Mouse (Mus musculus): ENCODE results near the gene Polr1d. TPM values are rescaled to one million over a fixed set of nuclear protein-coding genes. Genes with fewer than 3 reads are reported as not detected.

Gene Polr1d
- polyA plus RNA-seq, 1 experiment, result 136 TPM

- TF ChIP-seq POLR2A (IDR thresholded peaks at IDR 0.05; ENCODE audit: control insufficient read depth, low read depth, low read length) (no peak), CTCF (IDR thresholded peaks at IDR 0.05; ENCODE audit: control insufficient read depth, insufficient read depth, insufficient replicate concordance, low read depth, low read length) (no peak)
- Histone ChIP-seq H3K4me1 (ENCODE audit: control insufficient read depth, insufficient read depth, low read length) (no peaks in the 10 kb centered on the region), H3K36me3 (ENCODE audit: control insufficient read depth, insufficient read depth, low read length) (no peaks in the 10 kb centered on the region), H3K27ac (ENCODE audit: control insufficient read depth, insufficient read depth, low read depth, low read length) (no peak overlapping the region), H3K27me3 (ENCODE audit: control insufficient read depth, insufficient read depth, low read length) (no peaks in the 10 kb centered on the region), H3K4me3 (ENCODE audit: control insufficient read depth, low read depth, low read length) (no peak overlapping the region)
Observed at GRCm38 (mm10) chr5:147125542-147126185, 48.8 kb downstream of the Polr1d start.

GRCm38 (mm10) chr5:147127860-147128259 is 51.0 kb downstream of the Polr1d start:
- TF ChIP-seq POLR2A (IDR thresholded peaks at IDR 0.05; ENCODE audit: control insufficient read depth, low read depth, low read length), result no peak
- TF ChIP-seq CTCF (IDR thresholded peaks at IDR 0.05; ENCODE audit: control insufficient read depth, insufficient read depth, insufficient replicate concordance, low read depth, low read length), result no peak
- no peak overlapping the region for H3K27ac ChIP-seq (ENCODE audit: control insufficient read depth, insufficient read depth, low read depth, low read length)
- no peaks in the 10 kb centered on the region for H3K27me3 ChIP-seq (ENCODE audit: control insufficient read depth, insufficient read depth, low read length)

GRCm38 (mm10) chr5:147129484-147129883 is 52.6 kb downstream of the Polr1d start:
- TF ChIP-seq POLR2A (IDR thresholded peaks at IDR 0.05; ENCODE audit: control insufficient read depth, low read depth, low read length) (no peak), CTCF (IDR thresholded peaks at IDR 0.05; ENCODE audit: control insufficient read depth, insufficient read depth, insufficient replicate concordance, low read depth, low read length) (no peak)
- Histone ChIP-seq H3K27me3 (ENCODE audit: control insufficient read depth, insufficient read depth, low read length) (no peaks in the 10 kb centered on the region), H3K4me1 (ENCODE audit: control insufficient read depth, insufficient read depth, low read length) (peaks cover 4% of the 10 kb centered on the region)

More at GRCm38 (mm10) chr5:147127860-147128259, 51.0 kb downstream of the Polr1d start:
- Histone ChIP-seq H3K4me3 (ENCODE audit: control insufficient read depth, low read depth, low read length) (no peak overlapping the region), H3K36me3 (ENCODE audit: control insufficient read depth, insufficient read depth, low read length) (no peaks in the 10 kb centered on the region), H3K4me1 (ENCODE audit: control insufficient read depth, insufficient read depth, low read length) (no peaks in the 10 kb centered on the region)

GRCm38 (mm10) chr5:147131912-147132311 is 55.1 kb downstream of the Polr1d start:
- Histone ChIP-seq H3K27me3 (ENCODE audit: control insufficient read depth, insufficient read depth, low read length) (no peaks in the 10 kb centered on the region), H3K27ac (ENCODE audit: control insufficient read depth, insufficient read depth, low read depth, low read length) (no peak overlapping the region), H3K4me3 (ENCODE audit: control insufficient read depth, low read depth, low read length) (no peak overlapping the region), H3K36me3 (ENCODE audit: control insufficient read depth, insufficient read depth, low read length) (no peaks in the 10 kb centered on the region), H3K4me1 (ENCODE audit: control insufficient read depth, insufficient read depth, low read length) (peaks cover 4% of the 10 kb centered on the region)
- TF ChIP-seq POLR2A (IDR thresholded peaks at IDR 0.05; ENCODE audit: control insufficient read depth, low read depth, low read length) (no peak), CTCF (IDR thresholded peaks at IDR 0.05; ENCODE audit: control insufficient read depth, insufficient read depth, insufficient replicate concordance, low read depth, low read length) (no peak)

More at GRCm38 (mm10) chr5:147129484-147129883, 52.6 kb downstream of the Polr1d start:
- H3K36me3 ChIP-seq (ENCODE audit: control insufficient read depth, insufficient read depth, low read length), result no peaks in the 10 kb centered on the region
- H3K4me3 ChIP-seq (ENCODE audit: control insufficient read depth, low read depth, low read length), result no peak overlapping the region
- H3K27ac ChIP-seq (ENCODE audit: control insufficient read depth, insufficient read depth, low read depth, low read length), result no peak overlapping the region

- peak overlapping the region; percentile 25 for H3K4me3 ChIP-seq (ENCODE audit: control insufficient read depth, low read depth, low read length)
- H3K36me3 ChIP-seq (ENCODE audit: control insufficient read depth, insufficient read depth, low read length), result no peaks in the 10 kb centered on the region
- TF ChIP-seq CTCF (IDR thresholded peaks at IDR 0.05; ENCODE audit: control insufficient read depth, insufficient read depth, insufficient replicate concordance, low read depth, low read length) (no peak), POLR2A (IDR thresholded peaks at IDR 0.05; ENCODE audit: control insufficient read depth, low read depth, low read length) (no peak)
- H3K27me3 ChIP-seq (ENCODE audit: control insufficient read depth, insufficient read depth, low read length), result no peaks in the 10 kb centered on the region
- H3K4me1 ChIP-seq (ENCODE audit: control insufficient read depth, insufficient read depth, low read length), result peaks cover 4% of the 10 kb centered on the region
- no peak overlapping the region for H3K27ac ChIP-seq (ENCODE audit: control insufficient read depth, insufficient read depth, low read depth, low read length)
Observed at GRCm38 (mm10) chr5:147133662-147134061, 56.8 kb downstream of the Polr1d start.

- H3K27ac ChIP-seq (ENCODE audit: control insufficient read depth, insufficient read depth, low read depth, low read length), result no peak overlapping the region
- peaks cover 4% of the 10 kb centered on the region for H3K4me1 ChIP-seq (ENCODE audit: control insufficient read depth, insufficient read depth, low read length)
- H3K36me3 ChIP-seq (ENCODE audit: control insufficient read depth, insufficient read depth, low read length), result no peaks in the 10 kb centered on the region
- H3K4me3 ChIP-seq (ENCODE audit: control insufficient read depth, low read depth, low read length), result no peak overlapping the region
- TF ChIP-seq CTCF (IDR thresholded peaks at IDR 0.05; ENCODE audit: control insufficient read depth, insufficient read depth, insufficient replicate concordance, low read depth, low read length) (no peak), POLR2A (IDR thresholded peaks at IDR 0.05; ENCODE audit: control insufficient read depth, low read depth, low read length) (no peak)
- no peaks in the 10 kb centered on the region for H3K27me3 ChIP-seq (ENCODE audit: control insufficient read depth, insufficient read depth, low read length)
Observed at GRCm38 (mm10) chr5:147134341-147135088, 57.7 kb downstream of the Polr1d start.

GRCm38 (mm10) chr5:147135089-147135446 is 58.2 kb downstream of the Polr1d start:
- H3K27ac ChIP-seq (ENCODE audit: control insufficient read depth, insufficient read depth, low read depth, low read length), result no peak overlapping the region
- H3K4me3 ChIP-seq (ENCODE audit: control insufficient read depth, low read depth, low read length), result no peak overlapping the region
- no peaks in the 10 kb centered on the region for H3K36me3 ChIP-seq (ENCODE audit: control insufficient read depth, insufficient read depth, low read length)
- no peak for TF ChIP-seq CTCF (IDR thresholded peaks at IDR 0.05; ENCODE audit: control insufficient read depth, insufficient read depth, insufficient replicate concordance, low read depth, low read length)
- no peak for TF ChIP-seq POLR2A (IDR thresholded peaks at IDR 0.05; ENCODE audit: control insufficient read depth, low read depth, low read length)
- peaks cover 4% of the 10 kb centered on the region for H3K4me1 ChIP-seq (ENCODE audit: control insufficient read depth, insufficient read depth, low read length)
- H3K27me3 ChIP-seq (ENCODE audit: control insufficient read depth, insufficient read depth, low read length), result no peaks in the 10 kb centered on the region

Data from testis, adult 2 months (tissue).